Mouse (Mus musculus) liver, embryonic 14.5 days (tissue): Measurements from ENCODE around the gene Plekhn1.

Source experiments
- CTCF ChIP-seq: IDR thresholded peaks from 2 replicates; pipeline ENCODE4 v1.5.1; 2016; ENCODE audit warnings: antibody characterized with exemption, low read depth, control low read depth
- EP300 ChIP-seq: IDR thresholded peaks from 2 replicates; pipeline ENCODE4 v1.6.1; 2016; ENCODE audit warnings: antibody characterized with exemption, low read depth

GRCm38 (mm10) chr4:156185950-156186850 lies 48.5 kb downstream of the Plekhn1 start:
- TF ChIP-seq CTCF (no peak), EP300 (no peak)
